Mouse (Mus musculus) thymus, adult 18-20 months (tissue): ENCODE measurements around the gene Rac2.

Source experiments
- DNase-seq, 2 experiments: peaks; one replicate each; pipeline ENCODE4 v3.0.0; 2022; ENCODE audit warnings: mixed read lengths in 2 of 2

The Rac2 gene

GRCm38 (mm10) chr15:78587050-78587994 is 14.7 kb upstream of the Rac2 start:
- peak in 1 of 2 experiments; percentile 66 for DNase-seq

- DNase-seq, result no peak
These were observed 12.8 kb upstream of the Rac2 start for GRCm38 (mm10) chr15:78585404-78585803.

- no peak for DNase-seq
These were observed 10.8 kb upstream of the Rac2 start for GRCm38 (mm10) chr15:78583352-78583751.

- no peak for DNase-seq
These were observed 3.8 kb upstream of the Rac2 start for GRCm38 (mm10) chr15:78576284-78576810.

- no peak for DNase-seq
These were observed 348 bp downstream of the Rac2 start for GRCm38 (mm10) chr15:78572270-78572600.

GRCm38 (mm10) chr15:78571554-78572269 is 871 bp downstream of the Rac2 start:
- DNase-seq, result peak; percentile 78 to 89

- peak in 1 of 2 experiments; percentile 61 for DNase-seq
These were observed 2.4 kb downstream of the Rac2 start for GRCm38 (mm10) chr15:78570170-78570569.

- DNase-seq, result no peak
These were observed 4.9 kb downstream of the Rac2 start for GRCm38 (mm10) chr15:78567608-78568120.

GRCm38 (mm10) chr15:78564764-78565435 is 7.7 kb downstream of the Rac2 start:
- no peak for DNase-seq

GRCm38 (mm10) chr15:78563937-78564336 is 8.6 kb downstream of the Rac2 start:
- peak; percentile 59 to 78 for DNase-seq

GRCm38 (mm10) chr15:78563344-78563743 is 9.2 kb downstream of the Rac2 start:
- no peak for DNase-seq

- DNase-seq, result no peak
These were observed 13.2 kb downstream of the Rac2 start for GRCm38 (mm10) chr15:78559141-78559979.

- no peak for DNase-seq
These were observed 14.7 kb downstream of the Rac2 start for GRCm38 (mm10) chr15:78557693-78558535.

- no peak for DNase-seq
These were observed 17.9 kb downstream of the Rac2 start for GRCm38 (mm10) chr15:78554545-78555313.

- DNase-seq, result no peak
These were observed 23.3 kb downstream of the Rac2 start for GRCm38 (mm10) chr15:78549189-78549734.

- no peak for DNase-seq
These were observed 23.9 kb downstream of the Rac2 start for GRCm38 (mm10) chr15:78548711-78549110.

- DNase-seq, result no peak
These were observed 24.3 kb downstream of the Rac2 start for GRCm38 (mm10) chr15:78548336-78548665.

- DNase-seq, result no peak
These were observed 24.9 kb downstream of the Rac2 start for GRCm38 (mm10) chr15:78547415-78548335.

- no peak for DNase-seq
These were observed 26.5 kb downstream of the Rac2 start for GRCm38 (mm10) chr15:78546060-78546459.
